Mouse (Mus musculus) ES-Bruce4 (cell line): ENCODE measurements around the gene Lpcat2b. TPM values are rescaled to one million over a fixed set of nuclear protein-coding genes. Genes with fewer than 3 reads are reported as not detected.
A peak's percentile ranks its signal among the peaks of the same experiment; 100 is the strongest.

Experiments used
- H3K27ac ChIP-seq: 2 replicates; pipeline ENCODE4 v1.5.1; 2012; ENCODE audit warnings: low read length, inconsistent platforms; ENCODE audit not compliant: insufficient read depth
- H3K27me3 ChIP-seq: 2 replicates; pipeline ENCODE4 v1.6.1; 2012; ENCODE audit warnings: mild to moderate bottlenecking, low read length, inconsistent platforms; ENCODE audit not compliant: control insufficient read depth, poor library complexity, insufficient read depth, severe bottlenecking
- H3K36me3 ChIP-seq: 2 replicates; pipeline ENCODE4 v1.6.1; 2012; ENCODE audit warnings: inconsistent platforms, mild to moderate bottlenecking, low read length, moderate library complexity; ENCODE audit not compliant: control insufficient read depth, poor library complexity, insufficient read depth, severe bottlenecking
- H3K4me1 ChIP-seq: one replicate; pipeline ENCODE4 v1.8.1; 2011; ENCODE audit warnings: low read length; ENCODE audit not compliant: control insufficient read depth, insufficient read depth
- H3K4me3 ChIP-seq: 2 replicates; pipeline ENCODE4 v1.5.1; 2011; ENCODE audit warnings: low read depth, mild to moderate bottlenecking, low read length
- H3K9ac ChIP-seq: 2 replicates; pipeline ENCODE4 v1.6.1; 2012; ENCODE audit warnings: low read depth, mild to moderate bottlenecking, inconsistent platforms; ENCODE audit not compliant: poor library complexity, severe bottlenecking
- H3K9me3 ChIP-seq: replicated peaks from 2 replicates; pipeline ENCODE4 v1.6.1; 2012; ENCODE audit warnings: mild to moderate bottlenecking, low read length, inconsistent platforms; ENCODE audit not compliant: control insufficient read depth, poor library complexity, insufficient read depth, severe bottlenecking
- CTCF ChIP-seq: IDR thresholded peaks from one replicate; pipeline ENCODE4 v1.8.1; 2011; ENCODE audit warnings: low read depth, low read length
- EP300 ChIP-seq: IDR thresholded peaks from 2 replicates; pipeline ENCODE4 v1.6.1; 2011; ENCODE audit warnings: low read depth, low read length; ENCODE audit not compliant: insufficient read depth
- POLR2A ChIP-seq: IDR thresholded peaks from one replicate; pipeline ENCODE4 v1.8.1; 2011; ENCODE audit warnings: low read length; ENCODE audit not compliant: insufficient read depth
- polyA plus RNA-seq: library from polyadenylated mRNA; stranded (reverse); fragments of >200 nt; gene quantifications from 2 replicates; pipeline ENCODE4 v1.2.4, GENCODE M21; 2011; ENCODE audit warnings: low read depth; ENCODE audit not compliant: missing spikeins, insufficient read depth, insufficient read length

The Lpcat2b gene
- polyA plus RNA-seq, 1 experiment, result not detected

- no peak for TF ChIP-seq EP300
- TF ChIP-seq POLR2A, result no peak
- no peak for TF ChIP-seq CTCF
- Histone ChIP-seq H3K9ac (no peak overlapping the region), H3K36me3 (no peaks in the 10 kb centered on the region), H3K27ac (no peak overlapping the region), H3K27me3 (no peaks in the 10 kb centered on the region), H3K4me3 (no peak overlapping the region), H3K4me1 (no peaks in the 10 kb centered on the region), H3K9me3 (no peaks in the 10 kb centered on the region)
These were observed 19.1 kb upstream of the Lpcat2b start for GRCm38 (mm10) chr5:107412285-107412684.

GRCm38 (mm10) chr5:107415098-107415497 lies 16.3 kb upstream of the Lpcat2b start:
- H3K4me1 ChIP-seq, result no peaks in the 10 kb centered on the region
- no peak for TF ChIP-seq CTCF
- TF ChIP-seq POLR2A, result no peak
- no peak for TF ChIP-seq EP300
- no peak overlapping the region for H3K27ac ChIP-seq
- no peak overlapping the region for H3K4me3 ChIP-seq
- no peaks in the 10 kb centered on the region for H3K36me3 ChIP-seq
- no peaks in the 10 kb centered on the region for H3K27me3 ChIP-seq
- no peak overlapping the region for H3K9ac ChIP-seq
- H3K9me3 ChIP-seq, result no peaks in the 10 kb centered on the region

- Histone ChIP-seq H3K9me3 (no peaks in the 10 kb centered on the region), H3K4me3 (no peak overlapping the region), H3K9ac (no peak overlapping the region), H3K36me3 (no peaks in the 10 kb centered on the region), H3K27ac (no peak overlapping the region), H3K4me1 (no peaks in the 10 kb centered on the region), H3K27me3 (no peaks in the 10 kb centered on the region)
- TF ChIP-seq EP300, result no peak
- TF ChIP-seq CTCF, result no peak
These were observed 9.7 kb upstream of the Lpcat2b start for GRCm38 (mm10) chr5:107421676-107422075.

GRCm38 (mm10) chr5:107434001-107434400 lies 2.7 kb downstream of the Lpcat2b start:
- Histone ChIP-seq H3K27ac (no peak overlapping the region), H3K9ac (no peak overlapping the region), H3K9me3 (no peaks in the 10 kb centered on the region), H3K27me3 (no peaks in the 10 kb centered on the region), H3K4me3 (no peak overlapping the region), H3K36me3 (no peaks in the 10 kb centered on the region), H3K4me1 (no peaks in the 10 kb centered on the region)
- no peak for TF ChIP-seq CTCF
- no peak for TF ChIP-seq POLR2A
- TF ChIP-seq EP300, result no peak

GRCm38 (mm10) chr5:107436185-107436584 lies 4.8 kb downstream of the Lpcat2b start:
- H3K4me3 ChIP-seq, result no peak overlapping the region
- H3K4me1 ChIP-seq, result no peaks in the 10 kb centered on the region

GRCm38 (mm10) chr5:107436587-107437209 lies 5.3 kb downstream of the Lpcat2b start:
- Histone ChIP-seq H3K4me1 (no peaks in the 10 kb centered on the region), H3K9me3 (no peaks in the 10 kb centered on the region), H3K9ac (no peak overlapping the region), H3K27me3 (no peaks in the 10 kb centered on the region), H3K36me3 (no peaks in the 10 kb centered on the region), H3K27ac (peak overlapping the region; percentile 4; the same call in 1 of the 2 replicates), H3K4me3 (no peak overlapping the region)
- TF ChIP-seq EP300 (peak; percentile 55; the same call in 1 of the 2 replicates), CTCF (no peak), POLR2A (no peak)

More at GRCm38 (mm10) chr5:107436185-107436584, 4.8 kb downstream of the Lpcat2b start:
- TF ChIP-seq EP300 (no peak), CTCF (no peak), POLR2A (no peak)
- H3K27ac ChIP-seq, result no peak overlapping the region
- H3K36me3 ChIP-seq, result no peaks in the 10 kb centered on the region
- H3K9ac ChIP-seq, result no peak overlapping the region
- no peaks in the 10 kb centered on the region for H3K9me3 ChIP-seq
- H3K27me3 ChIP-seq, result no peaks in the 10 kb centered on the region
